Mouse (Mus musculus) forelimb bud, embryonic 11.5 days (tissue): Measurements from ENCODE around the gene Adprm.
"Not testable (repeated sequence)": the region's sequence is repeated elsewhere in the genome, so short reads cannot be mapped to it uniquely, and the experiment has no call there.

Source experiments
- DNase-seq: peaks from one replicate; pipeline ENCODE4 v3.0.0-alpha.2; 2012; ENCODE audit warnings: low read depth, low spot score

The Adprm gene

GRCm38 (mm10) chr11:67023191-67023590 lies 29.2 kb downstream of the Adprm start:
- DNase-seq = not testable (repeated sequence)

- no peak for DNase-seq
Measured at GRCm38 (mm10) chr11:67022354-67023115, 29.9 kb downstream of the Adprm start.

- DNase-seq = peak; percentile 62
Measured at GRCm38 (mm10) chr11:67020948-67021347, 31.4 kb downstream of the Adprm start.

DNA sequence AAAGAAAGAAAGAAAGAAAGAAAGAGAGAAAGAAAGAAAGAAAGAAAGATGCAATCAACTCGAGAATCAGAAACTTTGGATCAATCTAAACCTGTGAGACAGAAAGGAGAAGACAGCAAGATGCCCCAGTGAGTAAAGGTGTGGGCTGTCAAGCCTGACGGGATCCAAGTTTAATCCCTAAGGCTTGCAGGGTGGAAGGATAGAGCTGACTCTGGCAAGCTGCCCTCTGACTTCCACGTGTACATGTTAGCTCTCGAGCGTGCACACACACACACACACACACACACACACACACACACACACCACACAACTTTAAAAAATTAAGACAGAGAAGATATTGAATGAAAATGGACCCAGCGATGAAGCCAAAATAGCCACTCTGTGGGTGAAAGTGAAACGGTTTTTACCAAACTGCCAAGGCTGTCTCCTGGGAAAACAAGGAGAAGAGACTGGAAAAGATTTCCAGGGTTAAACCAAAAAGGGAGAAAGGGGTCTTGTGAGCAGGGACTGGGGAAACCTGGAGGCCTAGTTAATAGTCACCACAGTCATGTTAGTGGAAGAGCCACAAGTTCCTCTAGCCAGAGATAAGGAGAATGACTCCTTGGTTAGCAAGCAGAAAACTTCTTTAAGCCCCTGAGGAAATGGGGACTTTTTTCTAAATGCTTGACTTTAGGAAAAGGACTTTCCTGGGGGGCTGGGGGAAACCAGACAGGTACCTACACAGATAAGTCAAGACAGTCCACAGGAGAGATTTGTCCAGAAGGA lies 32.5 kb downstream of the Adprm start:
- no peak for DNase-seq

DNA sequence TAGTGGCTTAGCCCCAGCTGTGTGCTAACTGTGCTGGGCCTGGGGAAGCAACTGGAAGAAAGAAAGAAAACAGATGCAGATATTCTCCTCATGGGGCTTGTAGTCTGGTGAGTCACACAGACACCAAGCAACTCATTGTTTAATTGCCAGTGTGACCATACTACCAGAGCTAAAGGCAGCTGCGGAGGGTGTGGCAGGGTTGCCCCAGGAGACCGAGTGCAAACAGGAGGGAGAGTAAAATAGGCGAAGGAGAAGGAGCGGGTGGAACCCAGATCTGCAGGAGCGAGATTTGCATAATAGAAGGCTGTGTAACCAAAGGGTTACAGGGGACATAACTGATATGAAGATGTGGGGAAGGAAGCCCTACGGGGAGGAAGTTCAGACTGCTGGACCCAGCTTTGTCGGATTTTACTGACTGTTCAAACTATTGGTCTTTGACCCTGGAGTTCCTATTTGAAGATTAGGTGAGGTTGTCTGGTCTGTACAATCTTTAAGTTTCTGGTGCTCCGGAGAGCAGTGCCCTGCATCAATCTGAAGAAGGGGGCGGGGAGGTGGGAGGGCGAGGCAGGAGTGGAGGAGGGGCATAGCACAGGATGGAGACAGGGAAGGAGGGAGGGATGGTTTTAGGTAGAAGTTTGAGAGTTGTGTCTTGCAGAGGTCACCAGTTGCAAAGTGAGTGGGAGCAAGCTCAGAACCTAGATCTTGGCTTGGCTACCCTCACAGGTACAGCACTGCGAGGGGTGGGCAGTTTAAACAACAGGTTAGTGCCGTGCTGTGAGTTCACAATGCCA lies 34.4 kb downstream of the Adprm start:
- DNase-seq = no peak

DNA sequence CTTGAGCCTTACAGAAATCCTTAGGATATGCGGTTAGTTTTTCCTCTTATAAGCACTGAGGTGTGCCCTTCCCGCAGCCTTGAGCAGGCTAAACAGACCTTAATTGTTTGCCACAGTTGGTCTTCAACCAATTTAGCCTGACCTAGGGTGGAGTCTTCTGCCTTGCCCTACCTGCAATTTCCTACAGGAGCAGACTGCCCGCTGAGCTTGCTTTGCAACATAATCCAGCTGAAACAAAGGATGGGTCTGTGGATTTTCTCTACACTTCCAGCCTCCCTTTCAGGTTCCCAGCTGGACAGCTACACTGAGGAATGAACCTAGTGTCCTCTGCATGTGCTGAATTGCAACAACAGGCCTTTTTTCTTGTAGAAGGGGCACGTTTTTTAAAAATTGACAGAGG lies 40.8 kb downstream of the Adprm start:
- DNase-seq = no peak

DNA sequence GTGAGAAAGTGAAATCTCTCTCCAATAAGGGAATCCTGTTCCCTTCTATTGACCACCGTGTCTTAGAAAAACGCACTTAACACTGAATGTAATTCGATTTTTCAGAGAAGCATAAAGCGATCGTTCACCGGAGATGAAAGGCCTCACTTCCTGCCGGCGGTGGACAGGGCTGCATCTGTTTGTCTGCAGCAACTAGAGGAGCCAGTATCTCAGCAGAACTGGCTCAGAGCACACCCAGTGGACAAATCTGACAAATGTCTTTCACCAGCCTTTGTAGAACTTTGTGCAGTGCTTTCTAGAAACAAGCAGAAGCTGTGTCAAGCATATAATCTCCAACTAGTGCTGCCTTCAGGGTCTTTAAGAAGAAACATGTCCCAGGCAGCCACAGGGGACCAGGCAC lies 42.0 kb downstream of the Adprm start:
- no peak for DNase-seq

DNA sequence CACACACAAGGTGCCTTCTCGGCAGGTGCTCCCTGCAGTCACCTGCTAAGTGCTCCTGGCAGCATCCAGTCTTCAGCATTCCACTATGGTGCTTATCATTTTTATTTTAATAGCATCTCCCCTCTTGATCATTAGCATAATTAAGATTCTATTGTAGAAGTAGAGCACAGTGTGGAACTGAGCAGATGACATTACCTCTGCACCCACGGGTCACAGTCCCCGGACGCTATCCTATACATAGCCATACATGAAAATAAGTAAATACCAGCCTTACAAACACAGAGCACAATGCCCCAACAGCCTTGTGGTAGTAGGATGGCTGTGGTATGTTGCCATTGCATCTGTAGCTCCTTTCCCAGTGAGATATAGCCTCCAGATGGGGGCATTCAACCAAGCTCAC lies 43.9 kb downstream of the Adprm start:
- no peak for DNase-seq

DNA sequence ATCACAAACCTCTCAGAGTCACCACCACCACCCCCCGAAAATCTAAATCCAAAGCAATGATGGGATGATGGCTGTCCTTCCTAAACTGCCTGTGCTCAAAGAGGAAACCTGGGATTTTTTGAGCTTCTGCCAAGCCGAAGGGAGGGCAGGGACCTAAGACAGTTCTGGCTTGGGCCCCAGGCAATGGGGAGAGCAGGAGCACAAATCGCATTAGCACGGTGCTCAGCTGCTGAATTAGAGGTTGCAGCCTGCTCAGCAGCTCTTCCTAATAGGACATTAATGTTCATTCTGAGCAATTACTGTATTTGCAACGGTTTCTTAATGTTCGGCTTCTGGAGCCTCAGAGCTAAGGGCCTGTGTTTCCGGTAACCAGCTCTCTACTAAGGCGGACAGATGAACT lies 44.4 kb downstream of the Adprm start:
- no peak for DNase-seq

- no peak for DNase-seq
Measured at GRCm38 (mm10) chr11:67002911-67003310, 49.5 kb downstream of the Adprm start.

GRCm38 (mm10) chr11:67001717-67002116 lies 50.7 kb downstream of the Adprm start:
- no peak for DNase-seq

DNA sequence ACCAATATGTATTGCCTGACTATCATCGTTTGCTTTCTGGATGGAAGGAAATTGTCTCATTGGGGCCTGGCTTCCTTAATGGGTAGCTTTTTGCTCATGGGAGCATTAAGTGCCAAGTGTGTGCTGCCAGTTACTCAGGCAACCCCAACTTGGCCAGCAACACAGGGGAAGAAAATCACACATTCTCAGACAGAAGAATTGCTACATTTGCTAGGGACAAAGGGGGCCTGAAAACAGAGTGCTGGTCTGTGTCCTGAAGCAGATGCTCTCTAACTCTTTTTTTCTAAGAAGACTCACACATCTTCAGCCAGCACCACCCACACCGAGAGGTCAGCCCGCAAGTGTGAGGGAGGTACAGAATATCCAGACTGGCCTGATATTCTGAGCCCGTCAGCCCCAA lies 51.7 kb downstream of the Adprm start:
- no peak for DNase-seq

- DNase-seq = no peak
Measured at GRCm38 (mm10) chr11:66998467-66999403, 53.7 kb downstream of the Adprm start.

- no peak for DNase-seq
Measured at GRCm38 (mm10) chr11:66996446-66996845, 55.9 kb downstream of the Adprm start.

GRCm38 (mm10) chr11:66993674-66994073 lies 58.7 kb downstream of the Adprm start:
- no peak for DNase-seq

DNA sequence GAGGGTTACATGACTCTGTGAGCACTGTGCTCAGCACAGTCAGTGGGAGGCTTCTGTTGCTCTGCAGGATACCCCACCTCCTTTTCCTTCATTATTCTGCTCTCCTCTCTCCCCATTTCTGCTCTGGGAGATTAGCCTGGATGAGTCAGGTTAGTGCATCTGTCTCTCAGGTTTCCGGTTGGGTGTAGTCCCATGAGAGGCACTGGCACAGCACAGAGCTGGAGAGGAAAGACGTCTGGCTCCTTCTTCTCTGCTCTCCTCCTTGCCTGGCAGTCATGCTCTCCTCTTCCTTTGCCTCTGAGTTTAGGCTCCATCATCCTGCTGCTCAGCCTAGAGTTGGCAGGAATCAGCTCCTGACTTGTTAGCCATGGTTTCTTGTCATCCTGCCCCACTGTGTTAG lies 60.2 kb downstream of the Adprm start:
- DNase-seq = no peak
